Mouse (Mus musculus) stomach, embryonic 16.5 days (tissue): Measurements from ENCODE around the gene Plxnd1. TPM values are rescaled to one million over a fixed set of nuclear protein-coding genes. Genes with fewer than 3 reads are reported as not detected.

Experiments
- ATAC-seq: fragments of 200-750 bp; cut with Nextera tagmentation; 2 replicates; pipeline ENCODE4 v1.8.0; 2017; ENCODE audit warnings: moderate number of reproducible peaks, moderate TSS enrichment; ENCODE audit not compliant: insufficient read depth, low FRiP score
- H3K27ac ChIP-seq: fragments of 300-500 bp; sonication (generic); 2 replicates; pipeline ENCODE4 v1.5.1; 2014; ENCODE audit warnings: low read length
- H3K27me3 ChIP-seq: fragments of 300-500 bp; sonication (generic); 2 replicates; pipeline ENCODE4 v1.6.1; 2014; ENCODE audit warnings: low read length, control low read depth, mixed read lengths; ENCODE audit not compliant: control insufficient read depth, insufficient read depth
- H3K36me3 ChIP-seq: fragments of 300-500 bp; sonication (generic); 2 replicates; pipeline ENCODE4 v1.6.1; 2014; ENCODE audit warnings: low read length; ENCODE audit not compliant: control insufficient read depth, insufficient read depth
- H3K4me1 ChIP-seq: fragments of 300-500 bp; sonication (generic); 2 replicates; pipeline ENCODE4 v1.6.1; 2014; ENCODE audit warnings: low read length, control low read depth, mixed read lengths; ENCODE audit not compliant: control insufficient read depth, insufficient read depth
- H3K4me2 ChIP-seq: fragments of 300-500 bp; sonication (generic); 2 replicates; pipeline ENCODE4 v1.6.1; 2014; ENCODE audit warnings: low read depth, low read length, mixed read lengths
- H3K4me3 ChIP-seq: fragments of 300-500 bp; sonication (generic); replicated peaks from 2 replicates; pipeline ENCODE4 v1.5.1; 2014; ENCODE audit warnings: mild to moderate bottlenecking, low read length
- H3K9ac ChIP-seq: fragments of 300-500 bp; sonication (generic); 2 replicates; pipeline ENCODE4 v1.6.1; 2014; ENCODE audit warnings: low read length
- H3K9me3 ChIP-seq: fragments of 300-500 bp; sonication (generic); replicated peaks from 2 replicates; pipeline ENCODE4 v1.6.1; 2016; ENCODE audit warnings: low read length, control low read depth; ENCODE audit not compliant: control insufficient read depth
- WGBS: fragments of 180-500 bp; shearing (Covaris S2); extraction: QIAGEN DNeasy Blood & Tissue Kit; methylation state at CpG from one replicate; pipeline ENCODE4 v1.1.7; 2014; 5-methylcytosine and 5-hydroxymethylcytosine counted together
- polyA plus RNA-seq: library from polyadenylated mRNA; unstranded; fragments of >200 nt; fragmentation: Nextera tagmentation; extraction: Ambion mirVana; gene quantifications from 2 replicates; pipeline ENCODE4 v1.2.1, GENCODE M21; 2015

Plxnd1 gene
- polyA plus RNA-seq, 1 experiment from 2014 or later = 27.7 TPM

- Histone ChIP-seq H3K27ac (no peak overlapping the region), H3K9me3 (no peaks in the 10 kb centered on the region), H3K4me3 (no peak overlapping the region), H3K36me3 (no peaks in the 10 kb centered on the region), H3K27me3 (no peaks in the 10 kb centered on the region), H3K4me2 (no peak overlapping the region), H3K4me1 (peaks cover 4% of the 10 kb centered on the region), H3K9ac (no peak overlapping the region)
- WGBS = 30% methylated on average over 5 of the region's 5 CpGs
- ATAC-seq = no peak; the same call in 1 of the 2 replicates
Observed at GRCm38 (mm10) chr6:115930018-115930417, 64.8 kb downstream of the Plxnd1 start.

- no peak for ATAC-seq
- H3K27me3 ChIP-seq = no peaks in the 10 kb centered on the region
- no peak overlapping the region for H3K4me3 ChIP-seq
- no peaks in the 10 kb centered on the region for H3K9me3 ChIP-seq
- H3K4me2 ChIP-seq = no peak overlapping the region
- H3K9ac ChIP-seq = no peak overlapping the region
- H3K36me3 ChIP-seq = no peaks in the 10 kb centered on the region
- WGBS = 84% methylated on average over 10 of the region's 10 CpGs
- H3K27ac ChIP-seq = no peak overlapping the region
- H3K4me1 ChIP-seq = peaks cover 4% of the 10 kb centered on the region
Observed at GRCm38 (mm10) chr6:115927292-115928242, 67.2 kb downstream of the Plxnd1 start.

- H3K4me1 ChIP-seq = peaks cover 4% of the 10 kb centered on the region
- no peaks in the 10 kb centered on the region for H3K36me3 ChIP-seq
- H3K4me3 ChIP-seq = no peak overlapping the region
- H3K27ac ChIP-seq = no peak overlapping the region
- no peaks in the 10 kb centered on the region for H3K27me3 ChIP-seq
- H3K9me3 ChIP-seq = no peaks in the 10 kb centered on the region
- no peak overlapping the region for H3K4me2 ChIP-seq
- ATAC-seq = no peak
- H3K9ac ChIP-seq = no peak overlapping the region
- 80% methylated on average over 10 of the region's 10 CpGs for WGBS
Observed at GRCm38 (mm10) chr6:115926416-115926815, 68.4 kb downstream of the Plxnd1 start.

- no peaks in the 10 kb centered on the region for H3K9me3 ChIP-seq
- ATAC-seq = no peak
- H3K4me3 ChIP-seq = no peak overlapping the region
- no peak overlapping the region for H3K9ac ChIP-seq
- 38% methylated on average over 6 of the region's 6 CpGs for WGBS
- H3K4me2 ChIP-seq = no peak overlapping the region
- no peaks in the 10 kb centered on the region for H3K36me3 ChIP-seq
- H3K27ac ChIP-seq = no peak overlapping the region
- H3K4me1 ChIP-seq = no peaks in the 10 kb centered on the region; the same call in 1 of the 2 replicates
- no peaks in the 10 kb centered on the region for H3K27me3 ChIP-seq
Observed at GRCm38 (mm10) chr6:115924829-115925228, 70.0 kb downstream of the Plxnd1 start.

- 87% methylated on average over 5 of the region's 5 CpGs for WGBS
- no peaks in the 10 kb centered on the region for H3K36me3 ChIP-seq
- H3K4me2 ChIP-seq = no peak overlapping the region
- H3K4me3 ChIP-seq = no peak overlapping the region
- H3K9me3 ChIP-seq = no peaks in the 10 kb centered on the region
- no peaks in the 10 kb centered on the region for H3K27me3 ChIP-seq
- no peak overlapping the region for H3K9ac ChIP-seq
- H3K4me1 ChIP-seq = no peaks in the 10 kb centered on the region
- ATAC-seq = no peak
- H3K27ac ChIP-seq = no peak overlapping the region
Observed at GRCm38 (mm10) chr6:115919876-115920275, 74.9 kb downstream of the Plxnd1 start.

- 86% methylated on average over 1 of the region's 1 CpGs for WGBS
- no peak overlapping the region for H3K27ac ChIP-seq
- no peak overlapping the region for H3K4me2 ChIP-seq
- no peaks in the 10 kb centered on the region for H3K4me1 ChIP-seq
- ATAC-seq = no peak
- H3K4me3 ChIP-seq = no peak overlapping the region
- H3K27me3 ChIP-seq = no peaks in the 10 kb centered on the region
- no peaks in the 10 kb centered on the region for H3K9me3 ChIP-seq
- no peak overlapping the region for H3K9ac ChIP-seq
- H3K36me3 ChIP-seq = no peaks in the 10 kb centered on the region
Observed at GRCm38 (mm10) chr6:115918615-115919014, 76.2 kb downstream of the Plxnd1 start.

GRCm38 (mm10) chr6:115916611-115917010 lies 78.2 kb downstream of the Plxnd1 start:
- no peak overlapping the region for H3K4me2 ChIP-seq
- no peak overlapping the region for H3K4me3 ChIP-seq
- no peak overlapping the region for H3K27ac ChIP-seq
- WGBS = 81% methylated on average over 5 of the region's 5 CpGs
- ATAC-seq = peak; percentile 51; the same call in 1 of the 2 replicates
- H3K9me3 ChIP-seq = no peaks in the 10 kb centered on the region
- H3K9ac ChIP-seq = no peak overlapping the region
- no peaks in the 10 kb centered on the region for H3K4me1 ChIP-seq
- no peaks in the 10 kb centered on the region for H3K36me3 ChIP-seq
- H3K27me3 ChIP-seq = no peaks in the 10 kb centered on the region

- H3K27ac ChIP-seq = no peak overlapping the region
- no peak overlapping the region for H3K4me2 ChIP-seq
- whole genome bisulfite sequencing = 61% methylated on average over 17 of the region's 17 CpGs
- no peaks in the 10 kb centered on the region for H3K4me1 ChIP-seq
- H3K36me3 ChIP-seq = no peaks in the 10 kb centered on the region
- no peaks in the 10 kb centered on the region for H3K27me3 ChIP-seq
- ATAC-seq = no peak
- no peaks in the 10 kb centered on the region for H3K9me3 ChIP-seq
- no peak overlapping the region for H3K9ac ChIP-seq
- no peak overlapping the region for H3K4me3 ChIP-seq
Observed at GRCm38 (mm10) chr6:115915601-115916445, 79.0 kb downstream of the Plxnd1 start.
